Mouse (Mus musculus) CD4-positive, CD25-positive, alpha-beta regulatory T cell, adult 9 weeks (primary cell): ENCODE measurements around the gene Nfatc4. TPM values are rescaled to one million over a fixed set of nuclear protein-coding genes. Genes with fewer than 3 reads are reported as not detected.

Experiments
- polyA plus RNA-seq: library from polyadenylated mRNA; unstranded; fragments of 100-300 nt; shearing (Covaris generic); gene quantifications from one replicate; pipeline ENCODE4 v1.2.1, GENCODE M21; 2017

Gene Nfatc4
- polyA plus RNA-seq, result not detected

DNA sequence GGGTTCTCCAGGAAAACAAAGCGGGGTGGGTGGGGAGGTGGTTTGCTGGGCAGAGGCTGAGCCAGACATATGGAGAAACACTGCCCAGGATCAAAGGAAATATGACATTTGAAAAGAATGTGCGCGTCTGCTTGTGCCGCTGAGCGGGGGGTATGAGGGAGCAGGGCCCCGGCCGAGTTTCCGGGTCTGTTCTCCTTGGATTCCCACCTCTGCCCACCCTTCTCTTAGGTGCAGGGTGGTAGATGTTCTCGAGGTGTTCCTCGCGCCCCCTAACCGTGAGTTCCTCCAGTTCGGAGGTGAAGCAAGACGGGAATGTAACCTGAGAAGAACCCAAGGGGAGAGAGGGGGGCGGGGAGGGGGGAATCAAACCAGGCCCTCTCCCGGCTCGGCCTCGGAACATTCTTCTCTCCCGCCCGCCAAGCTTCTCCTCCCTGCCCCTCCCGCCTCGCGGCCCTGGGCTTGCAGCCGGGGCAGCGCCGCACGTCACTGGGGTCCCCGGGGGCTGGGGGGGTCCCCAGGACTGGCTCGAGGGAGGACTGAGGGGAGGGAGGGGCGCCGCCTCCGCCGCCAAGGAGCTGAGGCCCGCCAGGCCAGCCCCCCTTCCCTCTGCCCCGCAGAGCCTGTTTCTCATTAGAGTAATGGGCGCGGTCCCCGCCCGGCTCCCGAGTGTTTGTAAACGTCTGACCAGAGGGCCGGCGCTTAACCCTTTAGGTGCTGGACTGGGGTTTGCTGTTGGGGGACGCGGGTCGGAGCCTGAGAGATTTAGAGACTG lies at the start of gene Nfatc4:
Gene Nfatc4, plus strand, starts transcription at position 154 of the 772 bp plus-strand sequence.

DNA sequence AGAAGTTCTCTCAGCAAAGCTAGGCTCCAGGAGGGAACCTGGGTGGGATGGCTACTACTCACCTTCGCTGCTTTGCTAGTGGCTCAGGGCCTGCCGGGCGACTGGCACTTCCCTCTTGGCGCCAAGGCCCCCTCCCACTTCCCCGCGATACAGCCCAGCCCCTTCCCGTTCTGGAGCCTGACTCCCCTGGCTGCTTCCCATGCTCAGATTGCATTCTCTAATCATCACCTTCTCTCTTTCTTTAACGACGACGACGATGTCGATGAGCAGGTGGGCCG lies 39.0 kb upstream of the Nfatc4 start, which contains the start of gene Adcy4:
Gene Adcy4, minus strand, starts transcription at position 138 of the 278 bp plus-strand sequence.

DNA sequence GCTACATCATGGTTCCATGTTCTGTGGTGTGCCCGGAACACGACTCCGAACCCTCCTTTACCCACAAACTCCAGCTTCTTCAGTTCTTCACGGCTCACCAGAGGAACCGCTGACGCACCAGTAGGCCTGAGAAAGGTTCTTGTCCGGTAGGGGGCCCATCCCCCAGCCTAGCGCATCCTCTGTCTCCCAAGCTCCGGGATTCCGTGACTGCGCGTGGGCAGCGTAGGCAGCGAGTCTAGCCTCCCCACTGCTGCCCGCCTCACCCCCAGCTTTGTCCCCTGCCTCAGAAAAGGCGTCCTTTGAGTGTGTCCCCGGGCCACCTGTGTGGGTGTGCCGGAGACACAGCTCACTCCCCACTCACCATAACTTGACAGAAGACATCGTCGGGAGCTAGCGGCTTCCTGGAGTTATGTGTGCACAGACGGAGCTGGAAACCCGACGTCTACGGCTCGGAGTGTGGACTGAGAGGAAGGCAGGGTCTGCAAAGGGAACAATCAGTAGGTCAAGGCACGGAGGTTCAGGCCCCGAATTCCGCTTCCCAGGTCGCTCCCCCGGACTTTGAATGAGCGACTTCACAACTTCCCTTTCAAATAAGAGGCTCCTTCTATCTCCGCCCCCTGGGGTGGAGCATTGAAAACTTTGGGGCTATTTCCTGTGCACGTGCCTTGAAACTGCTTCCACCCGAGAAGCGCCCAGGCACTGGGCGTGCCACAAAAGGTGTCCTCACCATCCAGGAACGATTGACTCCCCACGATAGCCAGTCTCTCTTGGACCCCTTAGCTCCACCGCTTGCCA lies 34.5 kb upstream of the Nfatc4 start, which contains the start of gene Ripk3:
Gene Ripk3, minus strand, starts transcription at position 610 of the 795 bp plus-strand sequence.

DNA sequence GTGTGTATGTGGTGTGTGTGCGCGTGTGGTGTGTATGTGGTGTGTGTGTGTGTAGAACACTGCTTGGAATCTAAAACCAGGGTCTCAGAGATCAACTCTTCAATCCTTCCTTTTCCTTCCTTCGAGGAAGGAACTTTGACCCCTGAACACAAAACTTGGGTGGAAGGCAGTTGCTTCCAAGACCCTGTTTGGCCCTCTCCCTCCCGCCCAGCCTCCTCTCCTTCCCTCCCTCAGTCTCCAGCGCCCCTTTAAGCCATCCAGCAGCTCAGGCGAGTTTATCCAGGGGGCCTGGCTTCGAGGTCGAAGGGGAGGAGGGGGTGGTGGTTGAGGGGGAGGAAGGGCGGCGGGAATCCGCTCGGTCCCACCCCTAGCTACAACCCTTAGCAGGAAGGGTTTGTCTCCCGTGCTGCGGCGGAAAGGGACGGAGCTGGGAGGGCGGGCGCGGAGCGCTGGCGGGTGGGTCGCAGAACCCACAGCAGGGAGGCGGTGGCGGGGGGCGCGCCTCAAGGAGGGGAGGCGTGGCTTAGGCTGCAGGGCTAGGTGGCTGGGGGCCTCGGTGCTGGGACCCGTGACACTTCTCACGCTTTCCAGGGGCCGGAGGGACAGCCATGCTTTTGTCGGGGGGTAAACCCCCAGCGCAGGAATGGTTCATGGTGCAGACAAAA lies 30.8 kb downstream of the Nfatc4 start, which contains the start of gene Nynrin:
Gene Nynrin, plus strand, starts transcription at position 390 of the 665 bp plus-strand sequence.

Other genes starting within 250 kb of the Nfatc4 start
- gene Fitm1, start 247.5 kb upstream of the Nfatc4 start, polyA plus RNA-seq, result not detected
- gene Psme1, start 245.0 kb upstream of the Nfatc4 start, polyA plus RNA-seq, result 1,184 TPM
- gene Emc9, start 237.8 kb upstream of the Nfatc4 start, polyA plus RNA-seq, result 48.1 TPM
- 937 TPM for gene Psme2, start 232.0 kb upstream of the Nfatc4 start, polyA plus RNA-seq
- gene Rnf31, start 231.4 kb upstream of the Nfatc4 start, polyA plus RNA-seq, result 64.3 TPM
- gene Irf9, start 219.6 kb upstream of the Nfatc4 start, polyA plus RNA-seq, result 237 TPM
- 8.1 TPM for gene Rec8, start 205.1 kb upstream of the Nfatc4 start, polyA plus RNA-seq
- gene Ipo4, start 187.2 kb upstream of the Nfatc4 start, polyA plus RNA-seq, result 53.3 TPM
- 2.8 TPM for gene Gm49378, start 185.2 kb upstream of the Nfatc4 start, polyA plus RNA-seq
- gene Tm9sf1, start 179.3 kb upstream of the Nfatc4 start, polyA plus RNA-seq, result 96.0 TPM
- 1.6 TPM for gene Tssk4, start 173.0 kb upstream of the Nfatc4 start, polyA plus RNA-seq
- 112 TPM for gene Mdp1, start 162.6 kb upstream of the Nfatc4 start, polyA plus RNA-seq
- 58.4 TPM for gene Gmpr2, start 151.2 kb upstream of the Nfatc4 start, polyA plus RNA-seq
- gene Nedd8, start 151.0 kb upstream of the Nfatc4 start, polyA plus RNA-seq, result 496 TPM
- 66.3 TPM for gene Tinf2, start 141.3 kb upstream of the Nfatc4 start, polyA plus RNA-seq
- gene Tgm1, start 109.2 kb upstream of the Nfatc4 start, polyA plus RNA-seq, result 0.26 TPM
- gene Rabggta, start 100.9 kb upstream of the Nfatc4 start, polyA plus RNA-seq, result 90.8 TPM
- 54.2 TPM for gene Dhrs1, start 77.5 kb upstream of the Nfatc4 start, polyA plus RNA-seq
- gene Nop9, start 77.5 kb upstream of the Nfatc4 start, polyA plus RNA-seq, result 12.1 TPM
- not detected for gene Cideb, start 64.7 kb upstream of the Nfatc4 start, polyA plus RNA-seq
- not detected for gene Ltb4r2, start 61.7 kb upstream of the Nfatc4 start, polyA plus RNA-seq
- 1.4 TPM for gene Ltb4r1, start 57.2 kb upstream of the Nfatc4 start, polyA plus RNA-seq
- not detected for gene Adcy4, start 39.0 kb upstream of the Nfatc4 start, polyA plus RNA-seq
- gene Ripk3, start 34.3 kb upstream of the Nfatc4 start, polyA plus RNA-seq, result 79.6 TPM
- 1.7 TPM for gene Nynrin, start 30.9 kb downstream of the Nfatc4 start, polyA plus RNA-seq
- gene Cbln3, start 61.2 kb downstream of the Nfatc4 start, polyA plus RNA-seq, result 0.25 TPM
- gene Khnyn, start 61.8 kb downstream of the Nfatc4 start, polyA plus RNA-seq, result 90.5 TPM
- 86.9 TPM for gene Sdr39u1, start 77.1 kb downstream of the Nfatc4 start, polyA plus RNA-seq
- not detected for gene Cma1, start 121.5 kb downstream of the Nfatc4 start, polyA plus RNA-seq
- not detected for gene Cma2, start 127.8 kb downstream of the Nfatc4 start, polyA plus RNA-seq
- not detected for gene Mcpt1, start 194.8 kb downstream of the Nfatc4 start, polyA plus RNA-seq
- gene Mcpt9, start 207.4 kb downstream of the Nfatc4 start, polyA plus RNA-seq, result not detected
- not detected for gene Mcpt2, start 218.9 kb downstream of the Nfatc4 start, polyA plus RNA-seq
- not detected for gene Mcpt4, start 239.2 kb downstream of the Nfatc4 start, polyA plus RNA-seq